Mouse (Mus musculus): ENCODE results near the gene Rab9.

DNA sequence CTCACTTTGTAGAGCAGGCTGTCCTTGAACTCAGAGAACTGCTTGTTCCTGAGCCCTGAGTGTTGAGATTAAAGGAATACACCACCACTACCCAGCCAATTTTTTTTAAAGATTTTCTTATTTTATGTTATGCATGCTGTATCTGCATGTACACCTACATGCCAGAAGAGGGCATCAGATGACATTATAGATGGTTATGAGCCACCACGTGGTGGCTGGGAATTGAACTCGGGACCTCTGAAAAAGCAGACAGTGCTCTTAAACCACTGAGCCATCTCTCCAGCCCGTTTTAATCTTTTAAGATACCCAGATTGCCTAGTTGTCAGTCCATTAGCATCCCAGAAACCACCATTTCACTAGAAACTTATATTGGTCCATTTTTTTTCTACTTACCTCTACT, 25.3 kb downstream of the Rab9 start:
- TF ChIP-seq GATA1 (IDR thresholded peaks at IDR 0.05; ENCODE audit: borderline replicate concordance, low read length) (no peak), FLI1 (IDR thresholded peaks at IDR 0.05; ENCODE audit: low read length) (no peak)

Data from megakaryocyte, embryonic 14.5 days (primary cell).